Mouse (Mus musculus) heart, postnatal 0 days (tissue): Measurements from ENCODE around the gene Aff2. TPM values are rescaled to one million over a fixed set of nuclear protein-coding genes. Genes with fewer than 3 reads are reported as not detected.

Source experiments
- ATAC-seq: fragments of 200-750 bp; cut with Nextera tagmentation; 2 replicates; pipeline ENCODE4 v1.8.0; 2017; ENCODE audit warnings: low read depth, moderate number of reproducible peaks, moderate library complexity; ENCODE audit not compliant: insufficient read depth
- DNase-seq: peaks from one replicate; pipeline ENCODE4 v3.0.0-alpha.2; 2016; ENCODE audit warnings: low spot score
- H3K27ac ChIP-seq: fragments of 300-500 bp; sonication (generic); 2 replicates; pipeline ENCODE4 v1.5.1; 2014; ENCODE audit warnings: low read depth, mild to moderate bottlenecking
- H3K27me3 ChIP-seq: fragments of 300-500 bp; sonication (generic); 2 replicates; pipeline ENCODE4 v1.6.1; 2014; ENCODE audit warnings: low read length, mixed read lengths; ENCODE audit not compliant: control insufficient read depth, insufficient read depth
- H3K36me3 ChIP-seq: fragments of 300-500 bp; sonication (generic); replicated peaks from 2 replicates; pipeline ENCODE4 v1.6.1; 2014; ENCODE audit warnings: low read length, mixed read lengths; ENCODE audit not compliant: control insufficient read depth, insufficient read depth
- H3K4me1 ChIP-seq: fragments of 300-500 bp; sonication (generic); 2 replicates; pipeline ENCODE4 v1.6.1; 2014; ENCODE audit warnings: antibody characterized with exemption; ENCODE audit not compliant: control insufficient read depth, insufficient read depth
- H3K4me2 ChIP-seq: fragments of 300-500 bp; sonication (generic); 2 replicates; pipeline ENCODE4 v1.6.1; 2014; ENCODE audit warnings: low read depth, mild to moderate bottlenecking, low read length, moderate library complexity
- H3K4me3 ChIP-seq: fragments of 300-500 bp; sonication (generic); 2 replicates; pipeline ENCODE4 v1.5.1; 2014; ENCODE audit warnings: low read depth, low read length
- H3K9ac ChIP-seq: fragments of 300-500 bp; sonication (generic); replicated peaks from 2 replicates; pipeline ENCODE4 v1.6.1; 2014; ENCODE audit warnings: low read depth, low read length, mixed read lengths
- H3K9me3 ChIP-seq: fragments of 300-500 bp; sonication (generic); replicated peaks from 2 replicates; pipeline ENCODE4 v1.6.1; 2016; ENCODE audit warnings: low read length; ENCODE audit not compliant: control insufficient read depth
- CTCF ChIP-seq: IDR thresholded peaks from 2 replicates; pipeline ENCODE4 v1.5.1; 2016; ENCODE audit warnings: antibody characterized with exemption, control low read depth, low read depth
- EP300 ChIP-seq: IDR thresholded peaks from 2 replicates; pipeline ENCODE4 v1.6.1; 2016; ENCODE audit warnings: antibody characterized with exemption, low read depth
- WGBS: fragments of 180-500 bp; shearing (Covaris S2); extraction: QIAGEN DNeasy Blood & Tissue Kit; methylation state at CpG from one replicate; pipeline ENCODE4 v1.1.7; 2014; 5-methylcytosine and 5-hydroxymethylcytosine counted together
- polyA plus RNA-seq: library from polyadenylated mRNA; unstranded; fragments of >200 nt; fragmentation: Nextera tagmentation; extraction: Ambion mirVana; gene quantifications from 2 replicates; pipeline ENCODE4 v1.2.1, GENCODE M21; 2015
- total RNA-seq: library from RNA; depleted of rRNA; stranded (reverse); fragments of >200 nt; gene quantifications from 2 replicates; pipeline ENCODE4 v1.2.3, GENCODE M21; 2014; ENCODE audit warnings: low replicate concordance

Gene Aff2
- total and polyA plus RNA-seq, 2 experiments from 2014 or later: 3.1 TPM

DNA sequence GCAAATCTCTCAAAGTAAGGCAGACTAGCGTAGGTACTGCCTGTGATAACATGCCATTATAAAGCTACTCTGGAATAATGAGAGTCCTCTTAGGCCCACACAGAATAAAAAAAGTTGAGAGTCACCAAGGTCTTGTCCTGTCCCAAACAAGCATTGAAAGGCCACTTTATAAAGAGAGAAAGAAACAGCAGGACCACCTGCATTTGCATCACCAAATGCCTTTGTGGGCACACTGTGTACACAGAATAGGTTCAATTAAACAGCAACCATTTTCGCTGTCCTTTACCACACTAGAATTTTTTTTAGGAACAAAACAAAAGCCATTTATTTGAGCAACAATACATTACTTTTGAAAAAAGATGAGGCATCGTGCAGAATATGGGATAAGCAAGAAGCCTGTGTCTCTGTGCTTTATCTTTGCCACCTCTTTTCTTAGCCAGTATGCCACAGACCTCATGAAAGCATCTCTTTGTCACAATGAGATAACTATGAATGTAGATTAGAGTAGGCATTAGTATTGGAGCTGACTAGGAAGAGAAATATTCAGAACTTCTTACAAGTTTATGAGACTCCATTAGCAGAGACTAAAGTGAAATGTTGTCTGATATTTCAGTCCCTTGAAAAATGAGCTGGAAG, 385.0 kb downstream of the Aff2 start:
- no peak for ATAC-seq
- Histone ChIP-seq H3K4me2 (no peak overlapping the region), H3K9ac (no peak overlapping the region), H3K27ac (no peak overlapping the region), H3K27me3 (no peaks in the 10 kb centered on the region), H3K36me3 (no peaks in the 10 kb centered on the region), H3K9me3 (no peaks in the 10 kb centered on the region), H3K4me3 (no peak overlapping the region), H3K4me1 (no peaks in the 10 kb centered on the region)
- 52% methylated on average over 3 of the region's 3 CpGs for WGBS
- no peak for DNase-seq
- TF ChIP-seq EP300 (no peak), CTCF (no peak)

DNA sequence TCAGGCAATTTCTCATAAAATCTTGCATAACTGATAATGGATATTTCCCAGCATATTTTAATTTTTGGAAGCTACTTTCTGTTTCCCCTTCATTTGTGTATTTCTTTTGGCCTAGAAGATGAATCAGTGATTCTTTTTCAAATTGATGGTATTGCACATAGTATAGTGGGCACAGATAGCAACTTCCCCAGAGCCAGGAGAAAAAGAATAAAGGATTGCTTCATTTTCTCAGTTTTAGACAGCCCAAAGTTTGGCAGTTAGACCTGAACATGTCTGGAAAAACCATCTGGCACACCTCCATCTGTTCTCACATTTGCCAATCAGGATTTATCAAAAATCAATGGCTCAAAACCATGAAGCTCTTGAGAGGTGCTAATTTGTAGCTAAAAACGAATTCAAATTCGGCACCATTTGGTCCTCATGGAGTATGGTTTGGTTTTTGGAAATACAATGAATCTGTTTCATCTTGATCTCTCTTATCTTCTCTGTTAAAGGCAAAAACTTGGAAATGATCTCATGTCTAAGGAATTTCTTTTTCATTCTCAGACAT, 441.9 kb downstream of the Aff2 start:
- Histone ChIP-seq H3K27ac (no peak overlapping the region), H3K9ac (no peak overlapping the region), H3K36me3 (no peaks in the 10 kb centered on the region), H3K4me3 (no peak overlapping the region), H3K4me2 (no peak overlapping the region), H3K4me1 (no peaks in the 10 kb centered on the region), H3K27me3 (no peaks in the 10 kb centered on the region), H3K9me3 (no peaks in the 10 kb centered on the region)
- no peak for DNase-seq
- TF ChIP-seq EP300 (no peak), CTCF (no peak)
- ATAC-seq: no peak
- WGBS: 55% methylated on average over 2 of the region's 2 CpGs

DNA sequence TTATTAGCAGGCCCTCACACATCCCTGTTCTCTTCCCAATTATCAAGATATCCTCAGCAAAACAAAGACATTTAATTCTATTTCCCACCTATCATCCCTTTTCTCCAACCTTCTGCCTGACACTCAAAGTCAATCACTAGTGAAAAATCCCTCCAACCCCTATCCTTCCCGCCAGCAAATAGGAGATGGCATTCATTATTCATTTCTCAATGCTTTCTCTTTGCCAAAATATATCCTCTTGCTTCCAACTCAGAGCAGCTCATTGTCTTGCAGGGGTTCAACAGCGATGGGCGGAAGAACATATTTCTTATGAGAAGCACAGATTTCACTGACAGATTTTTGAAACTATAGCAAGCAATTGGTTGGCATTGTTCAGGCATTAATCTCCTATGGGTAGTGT, 442.4 kb downstream of the Aff2 start:
- ATAC-seq: no peak
- TF ChIP-seq EP300 (no peak), CTCF (no peak)
- Histone ChIP-seq H3K36me3 (no peaks in the 10 kb centered on the region), H3K4me3 (no peak overlapping the region), H3K27me3 (no peaks in the 10 kb centered on the region), H3K9me3 (no peaks in the 10 kb centered on the region), H3K4me1 (no peaks in the 10 kb centered on the region), H3K9ac (no peak overlapping the region), H3K4me2 (no peak overlapping the region), H3K27ac (no peak overlapping the region)
- no peak for DNase-seq
- WGBS: 71% methylated on average over 3 of the region's 3 CpGs

DNA sequence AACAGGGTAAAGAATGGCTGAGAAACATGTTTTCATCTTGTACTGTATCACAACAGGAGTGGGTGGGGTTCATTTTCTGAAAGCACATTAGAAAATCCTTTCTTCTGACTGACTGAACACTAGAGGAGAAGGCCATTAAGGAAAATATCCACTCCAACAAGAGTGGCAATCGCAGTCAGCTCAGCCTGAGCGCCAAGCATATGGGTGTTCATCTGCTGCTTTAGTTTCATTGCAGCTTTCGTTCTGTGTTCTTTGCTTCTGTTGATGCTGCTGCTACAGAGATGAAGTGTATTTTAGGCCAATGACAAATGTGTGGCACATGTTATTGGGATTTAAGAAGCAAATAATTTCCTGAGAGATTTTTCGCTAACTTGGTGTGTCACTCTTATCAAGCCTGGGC, 451.7 kb downstream of the Aff2 start:
- Histone ChIP-seq H3K4me1 (no peaks in the 10 kb centered on the region), H3K4me2 (no peak overlapping the region), H3K9ac (no peak overlapping the region), H3K36me3 (no peaks in the 10 kb centered on the region), H3K27me3 (no peaks in the 10 kb centered on the region), H3K27ac (no peak overlapping the region), H3K9me3 (no peaks in the 10 kb centered on the region), H3K4me3 (no peak overlapping the region)
- no peak for ATAC-seq
- WGBS: 78% methylated on average over 4 of the region's 4 CpGs
- DNase-seq: no peak
- no peak for TF ChIP-seq EP300
- no peak for TF ChIP-seq CTCF

DNA sequence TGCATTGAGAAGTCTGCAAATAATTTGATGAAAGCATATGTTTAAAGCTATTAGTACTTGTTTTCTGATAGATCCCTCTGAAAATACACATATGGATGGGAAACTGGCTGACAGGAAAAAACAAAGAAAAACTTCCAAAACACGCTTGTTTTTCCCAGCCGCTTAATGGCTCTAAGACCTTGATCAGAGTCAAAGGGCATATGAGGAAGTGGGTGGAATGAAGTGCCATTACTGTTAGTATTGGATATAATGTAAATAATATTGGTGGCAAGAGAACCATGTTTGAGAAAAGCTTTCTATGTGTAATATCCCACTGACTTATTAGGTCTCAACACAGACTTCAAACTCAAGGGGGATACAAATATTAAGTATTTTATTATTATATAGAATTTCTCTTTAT, 455.0 kb downstream of the Aff2 start:
- DNase-seq (no peak), ATAC-seq (no peak)
- Histone ChIP-seq H3K27me3 (no peaks in the 10 kb centered on the region), H3K36me3 (no peaks in the 10 kb centered on the region), H3K9me3 (no peaks in the 10 kb centered on the region), H3K4me2 (no peak overlapping the region), H3K9ac (no peak overlapping the region), H3K27ac (no peak overlapping the region), H3K4me1 (no peaks in the 10 kb centered on the region), H3K4me3 (no peak overlapping the region)
- TF ChIP-seq EP300 (no peak), CTCF (no peak)
- 86% methylated on average over 2 of the region's 2 CpGs for WGBS

DNA sequence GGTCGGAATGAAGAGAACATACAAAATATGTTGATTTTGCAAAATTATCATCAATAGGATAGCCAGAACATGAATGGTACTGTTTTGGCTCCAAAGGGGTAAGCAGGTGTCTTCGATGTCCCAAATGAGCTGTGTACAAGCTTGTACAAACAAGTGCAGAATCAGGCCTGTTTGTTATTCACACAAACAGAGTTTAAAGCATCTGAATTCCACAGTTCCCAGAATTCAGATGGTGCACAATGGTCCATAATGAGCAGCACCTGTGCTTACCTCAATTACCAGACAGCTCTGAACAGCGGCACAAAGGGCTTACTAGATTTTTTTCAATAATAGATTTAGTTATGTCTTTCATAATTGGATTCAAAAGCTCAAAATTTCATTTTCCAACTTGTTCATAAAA, 457.6 kb downstream of the Aff2 start:
- Histone ChIP-seq H3K27ac (no peak overlapping the region), H3K4me2 (no peak overlapping the region), H3K9ac (no peak overlapping the region), H3K4me3 (no peak overlapping the region), H3K27me3 (no peaks in the 10 kb centered on the region), H3K9me3 (no peaks in the 10 kb centered on the region), H3K4me1 (no peaks in the 10 kb centered on the region), H3K36me3 (no peaks in the 10 kb centered on the region)
- DNase-seq (no peak), ATAC-seq (no peak)
- WGBS: 87% methylated on average over 3 of the region's 3 CpGs
- TF ChIP-seq EP300 (no peak), CTCF (no peak)
